Mouse (Mus musculus) left cerebral cortex, postnatal 36 days (tissue): ENCODE results near the gene Slc1a3. TPM values are rescaled to one million over a fixed set of nuclear protein-coding genes. Genes with fewer than 3 reads are reported as not detected.

Experiments
- DNase-seq, 2 experiments: peaks; one replicate each; pipeline ENCODE4 v3.0.0; 2021 to 2022; ENCODE audit warnings: low spot score in 2 of 2, mixed read lengths in 1 of 2
- intact Hi-C: fragments of 180-260 bp; cut with DNase I; formaldehyde crosslinking; loops from one replicate; pipeline ENCODE4 v1.15.1; 2025
- total RNA-seq, 2 experiments: library from RNA; stranded (reverse); gene quantifications; 2 replicates each; pipeline ENCODE4 v1.2.3; 2021

The Slc1a3 gene
- total RNA-seq, 2 experiments from 2014 or later = 311 to 320 TPM

DNA sequence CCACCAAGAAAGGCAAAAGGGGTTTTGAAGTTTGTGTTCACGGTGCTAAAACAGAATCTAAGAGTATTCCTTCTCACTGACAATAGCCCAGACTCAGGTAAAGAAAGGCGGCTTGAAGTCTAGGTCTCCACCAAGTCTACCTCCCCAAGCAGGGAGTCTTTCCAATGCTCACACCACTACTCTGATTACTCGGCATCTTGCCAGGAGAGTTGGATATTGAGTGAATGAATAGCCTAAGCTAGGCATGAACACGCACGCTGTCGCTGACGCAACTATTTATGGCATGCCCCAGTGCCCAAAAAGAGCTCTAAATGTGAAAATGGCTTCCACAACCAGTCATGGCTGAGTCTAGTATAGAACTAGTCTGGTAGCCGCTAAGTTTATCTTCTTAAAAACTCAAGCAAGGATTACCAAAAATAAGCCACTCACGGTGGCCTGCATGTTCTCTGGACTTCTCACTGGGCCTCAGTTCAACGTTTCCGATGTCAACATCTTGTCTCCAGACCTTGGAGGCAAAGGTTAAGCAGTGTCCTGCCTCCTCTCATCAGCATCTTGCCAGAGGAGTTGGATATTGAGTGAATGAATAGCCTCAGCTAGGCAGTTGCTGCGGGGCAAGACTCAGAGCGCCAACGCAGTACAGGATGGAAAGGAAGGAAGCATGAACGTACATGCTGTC, 44.8 kb downstream of the Slc1a3 start:
- DNase-seq = no peak
- intact Hi-C loops = no loop called here

DNA sequence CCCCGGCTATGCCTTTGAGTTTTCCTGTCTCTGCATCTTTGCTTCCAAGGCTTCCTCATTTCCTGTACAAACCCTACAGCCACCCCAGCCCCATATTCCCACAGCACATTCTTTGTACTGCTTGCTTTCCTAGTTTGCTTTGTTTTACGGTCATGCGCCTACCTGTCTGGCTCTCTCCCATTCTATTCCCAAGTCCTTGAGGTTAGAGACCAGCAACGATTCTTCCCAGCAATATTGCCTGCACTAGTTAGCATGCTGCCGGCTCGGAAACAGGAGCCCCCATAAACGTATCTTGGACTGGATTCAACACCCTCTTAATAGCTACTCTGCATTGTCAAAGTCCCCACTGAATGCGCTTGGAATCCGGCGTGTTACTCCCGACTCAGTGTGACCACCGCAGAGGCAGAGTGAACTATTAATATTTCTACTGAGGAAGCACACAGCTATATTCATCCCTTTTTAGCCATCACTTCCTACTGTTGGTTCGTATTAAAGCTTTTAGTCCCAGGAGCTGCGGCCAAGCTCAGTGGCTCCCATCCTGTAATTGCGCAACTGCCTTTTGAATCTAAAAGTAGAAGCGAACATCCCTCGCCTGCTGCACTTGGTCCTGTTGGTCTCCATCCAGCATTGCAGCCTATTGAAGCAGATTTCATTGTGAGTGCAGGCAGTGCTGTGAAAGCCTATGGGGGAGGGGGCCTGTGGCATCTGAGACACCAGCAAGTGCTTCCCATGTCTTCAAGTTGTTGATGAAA, 47.0 kb downstream of the Slc1a3 start:
- intact Hi-C loops = loop anchor here (5.0 kb wide), 1 partner anchor 44 kb away; no protein-coding TSS in a partner anchor

DNA sequence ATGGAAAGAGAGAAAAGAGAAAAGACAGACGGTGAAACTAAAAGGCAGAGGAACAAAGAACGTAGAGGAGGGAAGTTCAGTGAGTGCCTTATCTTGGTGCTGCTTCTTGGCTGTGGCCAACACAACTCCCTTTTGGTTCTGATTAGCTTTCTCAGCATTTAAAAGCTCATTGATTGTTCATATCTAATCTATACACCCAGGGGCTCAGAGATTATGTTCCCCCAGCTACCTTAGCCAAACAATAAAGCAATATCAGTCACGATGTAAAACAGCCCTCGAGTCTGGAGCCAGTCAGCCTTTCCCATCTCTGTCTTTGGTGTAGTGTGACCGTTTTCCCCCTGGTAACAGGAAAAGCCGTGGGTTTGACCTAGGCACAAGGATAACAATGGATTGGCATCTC, 48.7 kb downstream of the Slc1a3 start:
- intact Hi-C loops = loop anchor here (5.0 kb wide), 1 partner anchor 45 kb away; no protein-coding TSS in a partner anchor
- DNase-seq = no peak

More for the DNA sequence above, 47.0 kb downstream of the Slc1a3 start:
- DNase-seq = peak; percentile 42 to 55

DNA sequence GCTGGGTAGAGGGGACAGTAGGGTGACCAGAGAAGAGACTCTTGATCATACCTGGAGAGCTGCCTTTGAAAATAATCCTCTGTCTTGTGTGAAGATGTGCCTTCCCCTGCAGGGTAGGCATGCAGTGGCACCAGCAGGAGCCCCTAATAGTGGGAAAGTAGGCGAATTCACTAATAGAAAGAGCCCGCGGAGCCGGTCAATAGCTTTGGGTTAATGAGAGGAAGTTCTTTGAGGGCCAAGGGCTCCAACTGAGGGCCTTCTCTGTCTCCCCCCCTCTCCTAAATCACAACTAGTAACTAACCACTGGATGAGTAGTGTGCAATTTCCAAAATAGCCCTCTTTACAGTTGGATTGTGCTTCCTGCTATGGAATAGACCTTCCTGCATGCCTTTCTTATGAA, 50.6 kb downstream of the Slc1a3 start:
- no peak for DNase-seq
- intact Hi-C loops = loop anchor here (5.0 kb wide), 1 partner anchor 47 kb away; no protein-coding TSS in a partner anchor

DNA sequence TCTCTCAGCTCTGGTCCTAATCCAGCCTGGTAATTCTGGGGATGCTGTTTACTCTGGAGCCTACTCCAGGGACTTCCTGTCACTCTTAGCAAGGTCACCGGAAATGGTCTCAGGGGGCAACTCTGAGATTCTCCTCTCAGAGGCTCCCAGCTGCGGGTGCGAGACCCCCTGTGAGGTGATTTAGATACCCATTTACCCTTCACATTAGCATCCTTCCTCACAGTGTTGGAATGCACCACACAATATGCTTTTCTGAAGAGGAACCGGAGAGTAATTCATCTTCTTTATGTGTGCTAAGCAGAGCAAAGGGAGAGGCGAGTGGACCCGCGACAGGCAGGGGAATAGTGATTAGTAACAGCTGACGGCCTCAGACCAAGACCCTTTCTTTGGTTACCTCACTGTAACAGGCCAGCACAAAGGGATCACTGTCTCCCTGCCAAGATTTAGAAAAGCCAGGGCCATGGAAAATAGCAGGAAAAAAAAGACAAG, 51.0 kb downstream of the Slc1a3 start:
- intact Hi-C loops = no loop called here
- no peak for DNase-seq

DNA sequence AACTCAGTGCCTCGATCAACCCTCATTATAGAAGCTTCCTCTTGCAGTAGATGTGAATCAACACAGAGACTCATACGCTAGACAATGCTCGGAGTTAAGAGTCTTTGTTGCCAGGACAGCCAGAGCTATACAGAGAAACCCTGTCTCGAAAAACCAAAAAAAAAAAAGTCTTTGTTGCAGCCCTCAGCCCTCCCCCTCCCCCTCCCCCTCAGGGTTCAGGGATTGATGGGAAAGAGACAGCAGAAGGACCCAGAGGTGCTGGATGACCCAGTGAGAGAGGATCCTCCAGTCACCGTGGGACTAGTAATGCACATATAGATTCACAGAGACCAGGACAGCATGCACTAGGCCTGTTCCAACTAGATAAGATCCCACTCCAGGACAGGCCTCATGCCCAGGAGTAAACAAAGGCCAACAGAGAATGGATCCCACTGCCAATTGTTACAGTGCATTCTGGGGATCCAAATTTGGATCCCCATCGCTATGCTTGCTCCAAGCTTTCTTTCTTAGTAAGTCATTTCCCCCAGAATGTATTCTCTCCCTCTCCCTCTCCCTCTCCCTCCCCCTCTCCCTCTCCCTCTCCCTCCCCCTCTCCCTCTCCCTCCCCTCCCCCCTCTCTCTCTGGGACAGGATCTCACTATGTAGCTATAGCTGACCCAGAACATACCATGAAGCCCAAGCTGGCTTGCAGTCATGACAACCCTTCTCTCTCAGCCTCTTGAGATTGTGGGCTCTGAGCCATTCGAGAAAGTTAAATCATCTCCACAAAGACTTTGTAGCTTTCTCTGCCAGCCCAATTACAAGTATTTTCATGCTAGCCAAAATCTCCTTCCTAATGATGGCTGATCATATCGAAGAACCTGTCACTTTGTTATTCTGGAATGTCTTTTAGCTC, 52.2 kb downstream of the Slc1a3 start:
- intact Hi-C loops = no loop called here
- no peak for DNase-seq

DNA sequence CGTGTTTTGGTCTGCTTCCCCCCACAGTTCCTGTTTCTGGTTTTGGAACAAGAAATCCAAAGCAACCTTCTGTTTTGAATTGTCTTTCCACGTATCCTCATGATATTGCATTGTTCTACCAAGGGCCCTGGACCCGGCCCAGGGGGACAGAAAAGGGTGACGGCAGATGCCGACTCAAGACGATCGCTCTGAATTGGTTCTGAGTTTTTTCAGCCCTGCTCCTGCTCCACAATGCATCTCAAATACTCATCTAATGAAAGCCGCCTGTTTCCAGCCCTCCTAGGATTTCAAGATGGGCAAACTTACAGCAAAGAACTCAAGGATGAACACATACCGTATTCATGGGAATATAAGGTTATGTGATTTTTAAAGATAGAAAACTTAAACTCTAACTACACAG, 55.3 kb downstream of the Slc1a3 start:
- intact Hi-C loops = no loop called here
- no peak for DNase-seq

DNA sequence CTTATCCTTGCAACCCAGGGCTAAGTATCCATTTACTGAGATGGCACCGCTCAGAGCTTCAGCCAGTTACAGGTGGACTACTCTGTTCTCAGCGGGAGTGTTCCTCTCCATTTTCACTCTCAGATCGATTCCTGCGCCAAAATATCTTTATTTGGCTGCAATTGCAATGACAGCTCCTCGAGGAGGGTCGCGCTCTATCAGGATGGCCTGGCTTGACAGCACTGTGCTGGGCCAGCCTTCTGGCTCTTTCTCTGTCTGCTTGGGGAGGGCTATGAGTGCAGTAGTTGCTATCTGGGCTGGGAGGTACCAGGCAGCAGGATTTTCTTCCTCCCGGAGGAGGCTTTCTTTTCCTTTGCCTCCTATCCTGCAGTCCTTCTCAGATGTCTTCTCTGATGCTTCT, 57.9 kb downstream of the Slc1a3 start:
- intact Hi-C loops = no loop called here
- DNase-seq = no peak

DNA sequence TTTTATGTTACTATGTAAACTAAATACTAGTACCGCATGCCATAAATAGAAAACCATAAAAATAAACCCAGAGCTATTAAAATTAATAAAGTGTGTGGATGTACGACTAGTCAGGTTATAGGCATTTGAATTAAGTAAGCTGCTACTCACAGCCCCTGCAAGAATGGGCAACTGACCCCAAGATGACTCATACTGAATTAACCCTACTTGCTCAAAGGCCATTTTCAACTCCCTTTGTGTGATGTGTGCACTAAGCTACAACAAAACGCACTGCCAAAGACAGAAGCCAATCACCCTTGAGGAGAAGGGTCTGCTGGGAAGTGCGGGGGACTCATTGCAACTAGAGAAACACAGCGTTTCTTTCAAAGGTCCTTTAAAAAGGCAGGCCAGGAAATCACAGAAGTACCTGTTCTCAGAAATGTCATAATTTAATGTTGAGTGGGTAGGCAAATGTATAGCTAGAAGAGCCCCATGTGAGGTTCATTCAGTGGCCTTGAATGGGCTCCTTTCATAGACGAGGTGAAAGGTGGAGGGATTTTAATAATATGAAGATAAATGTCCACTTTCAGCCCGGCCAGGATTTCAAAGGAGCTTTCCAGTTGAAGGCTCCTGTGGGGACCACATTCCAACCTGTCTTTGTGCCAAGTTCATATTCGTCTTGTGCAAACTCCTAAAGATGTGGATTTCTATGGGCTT, 66.4 kb downstream of the Slc1a3 start:
- intact Hi-C loops = no loop called here
- no peak for DNase-seq

DNA sequence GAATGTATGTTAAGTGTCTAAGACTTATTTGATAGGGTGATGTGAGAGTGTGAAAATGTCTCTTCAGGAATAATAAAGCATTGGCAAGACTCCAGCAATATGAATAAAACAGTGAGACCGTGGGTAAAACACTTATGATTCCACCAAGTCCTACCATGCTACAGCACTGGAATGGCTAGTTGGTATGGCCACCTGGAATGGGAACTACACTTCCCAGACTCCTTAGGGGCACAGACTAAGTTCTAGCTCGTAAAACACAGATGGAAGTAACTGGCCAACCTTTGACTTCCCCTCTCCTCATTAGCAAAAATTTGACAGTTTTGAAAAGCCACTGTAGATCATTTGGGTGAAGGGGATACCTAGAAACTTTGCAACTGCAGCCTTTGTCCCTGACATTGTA, 70.7 kb downstream of the Slc1a3 start:
- DNase-seq = no peak
- intact Hi-C loops = no loop called here

DNA sequence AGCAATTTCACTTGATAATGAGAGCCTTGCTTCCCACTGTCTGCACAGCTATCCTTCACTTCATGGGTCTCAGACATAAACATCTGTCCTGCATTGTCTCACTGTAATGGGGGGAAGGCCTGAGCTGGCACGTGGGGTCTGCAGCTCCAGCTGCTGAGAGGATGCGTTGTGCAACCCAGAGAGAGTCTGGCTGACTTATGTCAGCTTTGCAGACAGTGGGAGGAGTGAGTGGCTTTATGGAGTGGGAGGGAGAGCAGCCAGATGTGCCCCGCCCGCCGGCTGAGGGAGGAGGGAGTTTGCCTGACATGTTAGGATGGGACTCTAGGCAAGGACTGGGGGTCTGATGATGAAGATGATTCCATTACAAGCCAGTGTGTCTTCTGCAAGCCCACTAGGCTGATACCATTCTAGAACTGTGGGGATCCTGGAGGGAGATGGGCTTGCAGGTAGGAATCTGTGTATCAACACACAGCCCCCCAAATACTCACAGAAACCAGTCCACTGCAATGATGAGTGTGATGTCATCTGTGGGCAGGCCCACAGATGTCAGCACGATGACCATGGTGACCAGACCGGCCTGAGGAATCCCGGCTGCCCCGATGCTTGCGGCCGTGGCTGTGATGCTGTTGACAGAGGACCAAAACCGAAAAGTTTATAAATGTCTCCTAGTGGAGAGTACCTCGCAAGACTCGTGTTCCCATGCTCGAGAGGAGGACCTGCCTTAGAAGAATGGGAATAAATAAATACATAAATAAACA, 71.8 kb downstream of the Slc1a3 start:
- intact Hi-C loops = no loop called here
- DNase-seq = no peak

DNA sequence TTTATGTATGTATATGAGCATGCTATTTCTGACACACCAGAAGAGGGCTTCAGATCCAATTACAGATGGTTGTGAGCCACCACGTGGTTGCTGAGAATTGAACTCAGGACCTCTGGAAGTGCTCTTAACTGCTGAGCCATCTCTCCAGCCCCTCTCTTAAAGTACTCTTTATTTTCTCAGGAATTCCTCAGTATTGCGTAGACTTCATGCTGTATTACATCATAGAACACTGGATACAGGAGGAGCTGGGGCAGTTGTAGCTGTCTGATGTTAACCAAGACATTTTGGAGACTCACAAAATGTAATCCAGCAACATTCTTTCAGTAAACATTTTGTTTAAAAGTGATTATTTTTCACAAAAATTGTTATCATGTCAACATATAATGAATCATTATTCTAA, 73.3 kb downstream of the Slc1a3 start:
- intact Hi-C loops = no loop called here

DNA sequence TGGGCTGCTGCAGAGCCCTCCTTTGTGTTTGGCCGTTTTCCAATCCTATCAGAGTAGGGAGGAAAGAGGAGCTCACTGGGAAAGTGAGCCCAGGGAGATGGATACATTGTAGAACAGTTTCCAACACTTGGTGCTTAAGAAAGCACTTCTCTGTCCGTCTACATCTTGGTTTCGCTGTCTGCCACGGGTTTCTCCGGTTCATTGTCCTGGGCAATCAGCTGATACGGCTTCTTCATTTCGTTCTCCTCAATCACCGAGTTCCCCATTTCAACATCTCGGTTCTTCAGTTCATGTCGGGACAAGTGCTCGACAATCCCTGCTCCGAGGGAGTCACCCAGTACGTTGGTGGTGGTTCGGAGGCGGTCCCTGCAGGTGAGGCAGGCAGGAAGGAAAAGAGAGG, 74.6 kb downstream of the Slc1a3 start:
- no peak for DNase-seq
- intact Hi-C loops = no loop called here

More for the DNA sequence above, 73.3 kb downstream of the Slc1a3 start:
- DNase-seq = no peak

DNA sequence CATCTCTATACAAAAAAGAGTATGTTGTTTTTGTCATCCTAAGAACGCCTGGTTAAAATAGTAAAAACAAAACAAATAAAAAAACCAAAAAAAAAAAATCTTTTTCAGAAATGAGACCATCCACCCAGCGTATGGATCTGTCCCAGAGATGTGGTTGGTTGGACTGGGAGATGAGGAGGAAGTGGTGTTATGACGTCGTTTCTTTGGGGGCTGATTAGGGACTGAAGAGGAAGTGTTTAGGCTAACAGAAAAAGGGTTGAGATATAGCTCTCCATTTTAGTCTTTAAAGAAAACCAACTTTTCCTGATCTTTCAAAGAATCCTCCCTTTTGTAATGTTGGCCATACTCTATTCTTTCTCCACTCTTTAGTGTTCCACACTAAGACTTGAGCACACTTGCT, 75.8 kb downstream of the Slc1a3 start:
- DNase-seq = no peak
- intact Hi-C loops = no loop called here

DNA sequence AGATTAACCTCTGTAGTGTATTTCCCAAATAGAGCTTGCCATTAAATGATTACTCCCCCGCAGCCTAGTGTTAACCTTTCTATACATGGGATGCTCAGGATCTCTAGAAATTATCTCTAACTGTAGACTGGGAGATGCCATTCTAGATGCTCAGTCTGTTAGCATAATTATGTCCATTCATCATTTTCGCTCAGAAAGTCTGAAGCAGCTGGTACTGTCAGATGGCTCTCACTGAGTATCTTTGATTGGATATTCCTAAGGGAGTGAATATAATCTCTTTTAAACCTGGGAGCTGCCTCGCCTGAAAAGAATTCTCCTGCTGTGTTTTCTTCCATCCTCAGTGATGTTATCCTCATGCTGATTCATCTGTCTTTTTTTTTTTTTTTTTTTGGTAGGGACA, 76.2 kb downstream of the Slc1a3 start:
- intact Hi-C loops = no loop called here
- no peak for DNase-seq

DNA sequence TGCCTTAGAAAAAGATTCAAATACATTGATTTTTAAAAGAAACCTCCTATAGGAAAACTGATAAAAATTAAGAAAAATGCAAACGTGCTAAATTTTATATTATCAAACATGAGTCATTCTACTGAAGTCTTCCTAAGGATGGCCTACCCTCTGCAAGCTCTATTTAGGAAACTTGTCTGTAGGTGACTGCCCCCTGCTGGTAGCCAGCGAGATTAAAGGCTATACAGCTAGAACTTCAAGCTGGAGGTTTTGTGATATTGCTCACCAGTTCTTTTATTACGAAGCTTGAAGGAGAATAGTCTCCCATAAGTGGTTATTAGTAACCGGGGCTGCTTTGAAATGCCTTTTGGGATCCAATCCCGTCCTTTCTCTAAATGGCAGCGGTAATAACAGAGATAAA, 77.2 kb downstream of the Slc1a3 start:
- intact Hi-C loops = no loop called here
- no peak for DNase-seq

DNA sequence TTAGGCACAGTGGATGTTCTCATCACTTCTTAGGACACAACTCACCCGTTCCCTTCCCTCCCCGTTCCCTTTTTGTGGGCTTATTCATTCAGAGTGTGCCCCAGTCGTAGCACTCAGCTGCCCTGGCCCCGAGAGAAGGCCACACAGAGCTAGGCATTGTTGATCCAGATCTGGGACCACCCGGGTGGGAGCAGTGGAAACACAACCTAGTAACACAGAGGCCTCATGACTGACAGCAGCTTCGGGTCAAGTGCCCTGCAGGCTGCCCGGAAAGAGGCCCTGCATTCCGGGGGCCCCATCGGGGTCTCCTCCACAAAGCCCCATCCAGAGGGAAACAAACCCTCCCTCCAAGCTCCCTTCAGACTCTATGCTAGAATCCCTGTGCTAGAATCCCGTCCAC, 78.2 kb downstream of the Slc1a3 start:
- intact Hi-C loops = no loop called here
- DNase-seq = no peak

DNA sequence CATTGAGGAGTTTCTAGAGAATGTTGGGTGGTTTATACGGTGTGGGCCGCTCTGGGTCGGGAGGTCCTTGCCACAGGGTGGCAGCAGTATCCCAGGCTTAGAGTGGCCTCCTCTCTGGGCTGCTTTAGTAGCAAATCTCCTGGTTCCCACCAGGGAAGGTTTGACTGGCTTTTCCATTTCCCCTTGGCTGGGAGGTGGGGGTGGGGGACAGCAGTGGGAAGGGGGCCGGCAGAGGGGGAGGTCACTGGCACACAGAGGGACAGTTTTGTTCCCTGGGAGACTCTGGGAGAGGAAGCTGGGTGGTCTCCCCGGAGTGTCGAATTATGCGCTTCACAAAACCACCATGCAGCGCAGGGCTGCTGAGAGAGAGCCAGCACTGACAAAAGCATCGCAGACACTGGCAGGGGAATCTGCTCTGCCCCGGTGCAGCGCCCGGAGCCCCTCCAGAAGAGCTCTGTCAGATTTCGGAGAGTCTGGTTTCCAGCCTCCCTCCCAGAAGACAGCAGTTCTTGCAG, 81.2 kb downstream of the Slc1a3 start:
- intact Hi-C loops = loop anchor here (1.0 to 5.0 kb wide), 2 partner anchors 68 to 256 kb away; no protein-coding TSS in a partner anchor
- DNase-seq = peak; percentile 67 to 78
